ENCODE assay signal across 9 mouse cellular contexts in the genomic region with DNA sequence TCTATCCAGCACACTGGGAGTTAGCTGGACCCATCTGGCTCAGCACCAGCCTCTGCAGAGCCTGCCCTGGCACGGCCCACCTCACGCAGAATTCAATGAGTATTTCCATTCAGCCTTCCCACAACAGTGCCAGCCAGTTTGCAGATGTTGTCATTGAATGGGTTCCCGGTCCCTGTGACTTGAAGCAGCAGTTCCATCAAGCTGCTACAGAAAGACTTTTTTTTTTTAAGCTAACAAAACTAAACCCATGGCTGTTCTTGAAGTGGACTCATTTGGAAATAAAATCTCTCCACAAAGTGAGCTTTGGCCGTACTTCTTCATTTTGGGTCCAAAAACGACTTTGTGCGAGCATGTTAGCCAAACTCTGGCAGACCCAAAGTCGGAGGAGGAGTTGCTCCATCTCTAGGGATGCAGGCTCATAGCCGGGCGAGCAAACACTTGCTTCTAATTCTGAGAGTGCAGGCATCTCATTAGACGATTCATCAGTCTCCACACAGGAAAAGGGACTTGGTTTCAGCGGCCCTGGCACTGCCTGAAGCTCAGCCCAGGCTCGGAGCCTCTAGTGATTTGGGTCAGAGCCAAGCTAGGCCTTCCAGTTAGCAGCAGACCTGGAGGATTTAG.
DNase-seq lines count a peak whose midpoint lies in the region; ATAC-seq and TF ChIP-seq lines count a peak whose summit lies in the region.
"Had no signal": no experiment of that assay in that cellular context is flagged by ENCODE, and none has a peak within 500 bp of the region (broad histone marks: within the 10 kb centered on the region; RNA-seq: fewer than 3 reads in every experiment).

No protein-coding gene starts in this region.

- H3K36me3 ChIP-seq in heart, adult 2 months (ENCODE audit: control insufficient read depth, insufficient read depth, low read length) = no peaks in the 10 kb centered on the region
- H3K36me3 ChIP-seq in limb, embryonic 15.5 days = no peaks in the 10 kb centered on the region
- H3K36me3 ChIP-seq in intestine, postnatal 0 days (ENCODE audit: control insufficient read depth, insufficient read depth) = no peaks in the 10 kb centered on the region

- no peaks in the 10 kb centered on the region for H3K4me1 ChIP-seq in heart, adult 2 months (ENCODE audit: control insufficient read depth, insufficient read depth, low read length)
- H3K4me1 ChIP-seq in limb, embryonic 15.5 days = peaks cover 12% of the 10 kb centered on the region
- no peaks in the 10 kb centered on the region for H3K4me1 ChIP-seq in intestine, postnatal 0 days (replicated peaks; ENCODE audit: control insufficient read depth, insufficient read depth, low read length)

- no peak overlapping the region for H3K27ac ChIP-seq in heart, adult 2 months
- H3K27ac ChIP-seq in limb, embryonic 15.5 days = peak overlapping the region; percentile 79
- no peak overlapping the region for H3K27ac ChIP-seq in intestine, postnatal 0 days (ENCODE audit: low read depth, low read length)

- no peak for TF ChIP-seq CTCF in heart, adult 2 months (IDR thresholded peaks at IDR 0.05)
- TF ChIP-seq CTCF in intestine, postnatal 0 days (IDR thresholded peaks at IDR 0.05; ENCODE audit: low read depth) = no peak

- H3K4me2 ChIP-seq in limb, embryonic 15.5 days = 0 out of 2 replicates have a peak overlapping the region, but pooled peaks have one; percentile 8
- H3K4me2 ChIP-seq in intestine, postnatal 0 days (replicated peaks; ENCODE audit: low read depth) = no peak overlapping the region

- no peak overlapping the region for H3K9ac ChIP-seq in heart, adult 2 months (ENCODE audit: low read depth, low read length)
- no peak overlapping the region for H3K9ac ChIP-seq in limb, embryonic 15.5 days
- no peak overlapping the region for H3K9ac ChIP-seq in intestine, postnatal 0 days (ENCODE audit: low read depth, low read length)

- H3K27me3 ChIP-seq in heart, adult 2 months (ENCODE audit: control insufficient read depth, insufficient read depth, low read length) = no peaks in the 10 kb centered on the region
- no peaks in the 10 kb centered on the region for H3K27me3 ChIP-seq in limb, embryonic 15.5 days
- no peaks in the 10 kb centered on the region for H3K27me3 ChIP-seq in intestine, postnatal 0 days (replicated peaks; ENCODE audit: control insufficient read depth, insufficient read depth, low read length)
- H3K27me3 ChIP-seq: CH12.LX had no signal

- no peak for TF ChIP-seq EP300 in heart, adult 2 months (IDR thresholded peaks at IDR 0.05; ENCODE audit: insufficient read depth, low read depth, low read length)

- H3K9me3 ChIP-seq in limb, embryonic 15.5 days = no peaks in the 10 kb centered on the region
- no peaks in the 10 kb centered on the region for H3K9me3 ChIP-seq in intestine, postnatal 0 days (ENCODE audit: control insufficient read depth)

- WGBS in heart, adult 2 months = 53% methylated on average over 12 of the region's 12 CpGs
- WGBS in limb, embryonic 15.5 days = 34% methylated on average over 12 of the region's 12 CpGs
- 71% methylated on average over 12 of the region's 12 CpGs for WGBS in intestine, postnatal 0 days

- no peak overlapping the region for H3K4me3 ChIP-seq in heart, adult 2 months
- no peak overlapping the region for H3K4me3 ChIP-seq in limb, embryonic 15.5 days
- no peak overlapping the region for H3K4me3 ChIP-seq in intestine, postnatal 0 days (ENCODE audit: low read depth, low read length)

- intact Hi-C loops in heart, adult 2 months (cut with DNase I) = no loop called here
- intact Hi-C loops in heart, postnatal 25 days (cut with DNase I) = loop anchor here (1.0 kb wide), 1 partner anchor 38 kb away; no protein-coding TSS in a partner anchor
- intact Hi-C loops in heart, postnatal 14 days (cut with DNase I) = no loop called here

- H3K79me2 ChIP-seq in heart, adult 2 months (replicated peaks; ENCODE audit: control insufficient read depth, insufficient read depth, low read length) = no peaks in the 10 kb centered on the region

- ATAC-seq in limb, embryonic 15.5 days (ENCODE audit: insufficient number of reproducible peaks, low FRiP score, low TSS enrichment, low read depth) = peak; percentile 89
- ATAC-seq in intestine, postnatal 0 days = no peak

- peak; percentile 22 to 23 for DNase-seq in heart, adult 2 months
- DNase-seq in heart, postnatal 25 days (ENCODE audit: low spot score) = no peak
- peak; percentile 24 for DNase-seq in cerebellum, adult 9-11 months
- DNase-seq in heart, postnatal 14 days = peak; percentile 28 to 52
- no peak for DNase-seq in yolk sac, embryonic 10.5 days (ENCODE audit: low spot score)
- no peak for DNase-seq in kidney, postnatal 25 days

- TF ChIP-seq POLR2A in heart, adult 2 months (IDR thresholded peaks at IDR 0.05; ENCODE audit: insufficient read depth, low read depth, low read length) = no peak

Comparison
In these comparisons a context has a peak if more than half of its experiments do, and no peak if none do; other contexts are left out.
1. DNase-seq: peak in heart, adult 2 months (2 of 2), cerebellum, adult 9-11 months (single experiment) and heart, postnatal 14 days (2 of 2); none in heart, postnatal 25 days (single experiment), yolk sac, embryonic 10.5 days (single experiment) and kidney, postnatal 25 days (0 of 2).